Mouse (Mus musculus) stomach, postnatal 0 days (tissue): ENCODE measurements around the gene Uhrf1.

ENCODE experiments used
- CTCF ChIP-seq: IDR thresholded peaks from 2 replicates; pipeline ENCODE4 v1.5.1; 2016; ENCODE audit warnings: antibody characterized with exemption, low read depth, mild to moderate bottlenecking, moderate library complexity
- EP300 ChIP-seq: optimal IDR thresholded peaks from 2 replicates; pipeline ENCODE3; 2016; ENCODE audit warnings: antibody characterized with exemption

- no peak for TF ChIP-seq CTCF
- no peak for TF ChIP-seq EP300
Observed at GRCm38 (mm10) chr17:56371029-56371660, 68.0 kb downstream of the Uhrf1 start.
